Mouse (Mus musculus) myocyte (in vitro differentiated cells): ENCODE data around the gene Dgki.

Experiments used
- E2F4 ChIP-seq: IDR thresholded peaks from one replicate; pipeline ENCODE4 v1.6.1; 2011; ENCODE audit warnings: mild to moderate bottlenecking, control low read depth, moderate library complexity; ENCODE audit not compliant: insufficient read depth
- MAX ChIP-seq: IDR thresholded peaks from one replicate; pipeline ENCODE4 v1.6.1; 2011; ENCODE audit warnings: low read depth, mild to moderate bottlenecking, control low read depth
- MYOD1 ChIP-seq, 3 experiments: IDR thresholded peaks; one replicate each; pipeline ENCODE4 v1.6.1; 2011; ENCODE audit warnings: control low read depth in 2 of 3, low read depth in 2 of 3, mild to moderate bottlenecking in 2 of 3, moderate library complexity in 1 of 3; ENCODE audit not compliant: insufficient read length in 2 of 3, control insufficient read depth in 1 of 3
- MYOG ChIP-seq, 3 experiments: IDR thresholded peaks; one replicate each; pipeline ENCODE4 v1.6.1; 2011; ENCODE audit warnings: control low read depth in 2 of 3, low read depth in 2 of 3, mild to moderate bottlenecking in 2 of 3; ENCODE audit not compliant: insufficient read length in 2 of 3, control insufficient read depth in 1 of 3, insufficient read depth in 1 of 3
- POLR2A ChIP-seq: IDR thresholded peaks from one replicate; pipeline ENCODE4 v1.6.1; 2011; ENCODE audit warnings: low read depth, mild to moderate bottlenecking, control low read depth, moderate library complexity; ENCODE audit not compliant: insufficient read length
- POLR2AphosphoS2 ChIP-seq: IDR thresholded peaks from one replicate; pipeline ENCODE4 v1.6.1; 2011; ENCODE audit warnings: low read depth, control low read depth; ENCODE audit not compliant: insufficient read length
- TCF12 ChIP-seq: IDR thresholded peaks from one replicate; pipeline ENCODE4 v1.6.1; 2011; ENCODE audit warnings: mild to moderate bottlenecking, control low read depth; ENCODE audit not compliant: poor library complexity, insufficient read depth, severe bottlenecking
- TCF3 ChIP-seq: IDR thresholded peaks from one replicate; pipeline ENCODE4 v1.6.1; 2011; ENCODE audit warnings: low read depth, control low read depth; ENCODE audit not compliant: insufficient read length
- USF1 ChIP-seq: IDR thresholded peaks from one replicate; pipeline ENCODE4 v1.6.1; 2011; ENCODE audit warnings: low read depth, mild to moderate bottlenecking, control low read depth, moderate library complexity

DNA sequence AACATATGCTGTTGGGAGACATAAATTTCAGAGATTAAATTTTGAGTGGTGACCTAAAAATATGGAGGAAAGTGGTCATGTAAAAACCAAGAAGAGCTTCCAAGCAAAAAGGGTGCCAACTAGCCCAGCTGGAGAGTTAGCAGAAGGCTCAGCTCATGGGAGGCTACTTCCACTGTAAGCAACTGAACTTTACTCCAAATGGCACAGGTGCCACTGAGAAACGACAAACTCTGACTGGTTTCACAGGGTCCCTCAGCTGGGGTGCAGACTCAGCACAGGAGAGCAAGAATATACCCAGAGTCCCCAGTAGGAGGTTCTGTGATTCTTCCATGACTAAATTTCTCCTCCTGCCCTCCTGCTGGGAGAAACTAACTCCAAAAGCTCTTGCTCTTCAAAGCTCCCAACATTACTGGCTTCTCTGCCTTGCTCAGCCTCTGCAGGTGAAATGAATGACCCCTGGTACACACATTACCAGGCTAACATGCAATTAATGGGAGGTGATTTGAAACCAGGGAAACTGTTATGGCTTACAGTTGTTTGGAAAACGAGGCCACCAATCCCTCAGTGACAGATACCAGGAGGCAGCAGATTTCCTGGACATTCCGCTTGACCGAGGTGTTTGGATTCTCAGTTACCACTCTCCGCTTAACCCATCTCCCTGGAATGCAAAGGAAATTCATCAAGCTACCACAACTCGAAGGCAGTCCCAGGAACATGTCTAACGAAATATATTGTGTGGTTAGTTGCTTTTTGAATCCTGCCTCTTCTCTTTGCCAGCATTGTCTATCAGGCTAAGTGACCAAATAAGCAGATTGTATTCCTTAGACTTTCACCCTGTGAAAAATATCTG, 487.1 kb downstream of the Dgki start:
- no peak for TF ChIP-seq POLR2AphosphoS2
- TF ChIP-seq POLR2A: no peak
- TF ChIP-seq MAX: no peak
- TF ChIP-seq TCF12: no peak
- TF ChIP-seq USF1: no peak
- no peak for TF ChIP-seq E2F4
- TF ChIP-seq MYOG (IDR thresholded peaks at IDR 0.05; ENCODE audit: control insufficient read depth in 1 of 3, insufficient read depth in 1 of 3, insufficient read length in 2 of 3, low read depth in 2 of 3): no peak
- TF ChIP-seq TCF3: no peak
- TF ChIP-seq MYOD1 (IDR thresholded peaks at IDR 0.05; ENCODE audit: control insufficient read depth in 1 of 3, insufficient read length in 2 of 3, low read depth in 2 of 3): no peak
